Mouse (Mus musculus) liver, adult 2 months (tissue): ENCODE data around the gene Kcnab1. TPM values are rescaled to one million over a fixed set of nuclear protein-coding genes. Genes with fewer than 3 reads are reported as not detected.

Experiments
- DNase-seq: peaks from one replicate; pipeline ENCODE4 v3.0.0-alpha.2; 2011; ENCODE audit warnings: low read depth, low spot score; ENCODE audit errors: extremely low read depth
- H3K27ac ChIP-seq: fragments of 200-500 bp; replicated peaks from 2 replicates; pipeline ENCODE4 v1.5.1; 2012; ENCODE audit warnings: low read depth, mild to moderate bottlenecking, control low read depth, inconsistent platforms, low read length; ENCODE audit not compliant: insufficient read depth
- H3K27me3 ChIP-seq: fragments of 200-500 bp; 2 replicates; pipeline ENCODE4 v1.6.1; 2012; ENCODE audit warnings: mild to moderate bottlenecking, moderate library complexity, low read length, inconsistent platforms; ENCODE audit not compliant: control insufficient read depth, insufficient read depth
- H3K36me3 ChIP-seq: fragments of 200-500 bp; 2 replicates; pipeline ENCODE4 v1.6.1; 2012; ENCODE audit warnings: low read length, inconsistent platforms; ENCODE audit not compliant: control insufficient read depth, insufficient read depth
- H3K4me1 ChIP-seq: fragments of 200-500 bp; 2 replicates; pipeline ENCODE4 v1.6.1; 2011; ENCODE audit warnings: low read length; ENCODE audit not compliant: control insufficient read depth, insufficient read depth
- H3K4me3 ChIP-seq: fragments of 200-500 bp; 2 replicates; pipeline ENCODE4 v1.5.1; 2011; ENCODE audit warnings: low read depth, mild to moderate bottlenecking, control low read depth, low read length, moderate library complexity; ENCODE audit not compliant: insufficient read depth
- H3K79me2 ChIP-seq: fragments of 200-500 bp; 2 replicates; pipeline ENCODE4 v1.6.1; 2012; ENCODE audit warnings: inconsistent platforms, mild to moderate bottlenecking, low read length, moderate library complexity; ENCODE audit not compliant: control insufficient read depth, insufficient read depth
- H3K9ac ChIP-seq: fragments of 200-500 bp; 2 replicates; pipeline ENCODE4 v1.6.1; 2012; ENCODE audit warnings: low read depth, mild to moderate bottlenecking, control low read depth, inconsistent platforms, low read length
- CTCF ChIP-seq: fragments of 200-500 bp; IDR thresholded peaks from 2 replicates; pipeline ENCODE4 v1.5.1; 2011; ENCODE audit warnings: low read depth, low read length, control low read depth
- POLR2A ChIP-seq: fragments of 200-500 bp; IDR thresholded peaks from 2 replicates; pipeline ENCODE4 v1.6.1; 2011; ENCODE audit warnings: low read length, control low read depth; ENCODE audit not compliant: insufficient read depth; ENCODE audit errors: extremely low read depth
- WGBS: fragments of 180-500 bp; shearing (Covaris S2); methylation state at CpG from one replicate; pipeline ENCODE4 v1.1.7; 2018; 5-methylcytosine and 5-hydroxymethylcytosine counted together
- polyA plus RNA-seq: library from polyadenylated mRNA; depleted of rRNA; stranded (reverse); fragments of >200 nt; gene quantifications from 2 replicates; pipeline ENCODE4 v1.2.3, GENCODE M21; 2012
- total RNA-seq: library from RNA; depleted of rRNA; stranded (reverse); fragments of >200 nt; gene quantifications from 2 replicates; pipeline ENCODE4 v1.2.3, GENCODE M21; 2014

Kcnab1 gene
- total and polyA plus RNA-seq, 2 experiments, result 0.06 to 0.28 TPM

GRCm38 (mm10) chr3:65346176-65346575 lies 237.0 kb downstream of the Kcnab1 start:
- H3K79me2 ChIP-seq, result no peaks in the 10 kb centered on the region
- H3K9ac ChIP-seq, result no peak overlapping the region
- 23% methylated on average over 1 of the region's 1 CpGs for WGBS
- no peak for TF ChIP-seq CTCF
- TF ChIP-seq POLR2A, result no peak
- no peak overlapping the region for H3K27ac ChIP-seq
- H3K27me3 ChIP-seq, result no peaks in the 10 kb centered on the region
- H3K4me3 ChIP-seq, result no peak overlapping the region
- 0 out of 2 replicates have a peak, but pooled peaks cover 1% of the 10 kb centered on the region for H3K4me1 ChIP-seq
- no peaks in the 10 kb centered on the region for H3K36me3 ChIP-seq
- DNase-seq, result peak; percentile 88

- no peak for DNase-seq
- Histone ChIP-seq H3K27ac (no peak overlapping the region), H3K36me3 (no peaks in the 10 kb centered on the region), H3K4me1 (peaks cover 9% of the 10 kb centered on the region), H3K27me3 (no peaks in the 10 kb centered on the region), H3K9ac (no peak overlapping the region), H3K4me3 (no peak overlapping the region), H3K79me2 (no peaks in the 10 kb centered on the region)
- 46% methylated on average over 4 of the region's 4 CpGs for WGBS
- TF ChIP-seq CTCF, result peak; percentile 50
- TF ChIP-seq POLR2A, result no peak
Measured at GRCm38 (mm10) chr3:65352278-65353127, 243.3 kb downstream of the Kcnab1 start.

GRCm38 (mm10) chr3:65353263-65354037 lies 244.3 kb downstream of the Kcnab1 start:
- Histone ChIP-seq H3K27me3 (no peaks in the 10 kb centered on the region), H3K4me1 (peaks cover 12% of the 10 kb centered on the region), H3K36me3 (no peaks in the 10 kb centered on the region), H3K9ac (no peak overlapping the region), H3K4me3 (no peak overlapping the region), H3K79me2 (no peaks in the 10 kb centered on the region), H3K27ac (no peak overlapping the region)
- no peak for TF ChIP-seq POLR2A
- no peak for TF ChIP-seq CTCF
- 77% methylated on average over 10 of the region's 10 CpGs for WGBS
- DNase-seq, result no peak

- 0 out of 2 replicates have a peak overlapping the region, but pooled peaks have one; percentile 33 for H3K9ac ChIP-seq
- DNase-seq, result no peak
- no peak for TF ChIP-seq POLR2A
- TF ChIP-seq CTCF, result no peak
- H3K79me2 ChIP-seq, result no peaks in the 10 kb centered on the region
- no peaks in the 10 kb centered on the region for H3K27me3 ChIP-seq
- no peak overlapping the region for H3K4me3 ChIP-seq
- no peak overlapping the region for H3K27ac ChIP-seq
- H3K36me3 ChIP-seq, result no peaks in the 10 kb centered on the region
- 19% methylated on average over 6 of the region's 6 CpGs for WGBS
- H3K4me1 ChIP-seq, result peaks cover 12% of the 10 kb centered on the region
Measured at GRCm38 (mm10) chr3:65355479-65355878, 246.3 kb downstream of the Kcnab1 start.

- peak; percentile 53 for DNase-seq
- Histone ChIP-seq H3K9ac (no peak overlapping the region), H3K79me2 (no peaks in the 10 kb centered on the region), H3K27ac (peak overlapping the region; percentile 12), H3K27me3 (no peaks in the 10 kb centered on the region), H3K4me1 (peaks cover 13% of the 10 kb centered on the region), H3K4me3 (no peak overlapping the region), H3K36me3 (no peaks in the 10 kb centered on the region)
- WGBS, result 54% methylated on average over 2 of the region's 2 CpGs
- TF ChIP-seq POLR2A (no peak), CTCF (no peak)
Measured at GRCm38 (mm10) chr3:65358275-65358674, 249.1 kb downstream of the Kcnab1 start.
